Mouse (Mus musculus) adipocyte (in vitro differentiated cells): ENCODE results near the gene Dbi.

Source experiments
- DNase-seq: peaks from one replicate; pipeline ENCODE4 v3.0.0-alpha.2; 2016; ENCODE audit warnings: low spot score

Dbi gene

DNA sequence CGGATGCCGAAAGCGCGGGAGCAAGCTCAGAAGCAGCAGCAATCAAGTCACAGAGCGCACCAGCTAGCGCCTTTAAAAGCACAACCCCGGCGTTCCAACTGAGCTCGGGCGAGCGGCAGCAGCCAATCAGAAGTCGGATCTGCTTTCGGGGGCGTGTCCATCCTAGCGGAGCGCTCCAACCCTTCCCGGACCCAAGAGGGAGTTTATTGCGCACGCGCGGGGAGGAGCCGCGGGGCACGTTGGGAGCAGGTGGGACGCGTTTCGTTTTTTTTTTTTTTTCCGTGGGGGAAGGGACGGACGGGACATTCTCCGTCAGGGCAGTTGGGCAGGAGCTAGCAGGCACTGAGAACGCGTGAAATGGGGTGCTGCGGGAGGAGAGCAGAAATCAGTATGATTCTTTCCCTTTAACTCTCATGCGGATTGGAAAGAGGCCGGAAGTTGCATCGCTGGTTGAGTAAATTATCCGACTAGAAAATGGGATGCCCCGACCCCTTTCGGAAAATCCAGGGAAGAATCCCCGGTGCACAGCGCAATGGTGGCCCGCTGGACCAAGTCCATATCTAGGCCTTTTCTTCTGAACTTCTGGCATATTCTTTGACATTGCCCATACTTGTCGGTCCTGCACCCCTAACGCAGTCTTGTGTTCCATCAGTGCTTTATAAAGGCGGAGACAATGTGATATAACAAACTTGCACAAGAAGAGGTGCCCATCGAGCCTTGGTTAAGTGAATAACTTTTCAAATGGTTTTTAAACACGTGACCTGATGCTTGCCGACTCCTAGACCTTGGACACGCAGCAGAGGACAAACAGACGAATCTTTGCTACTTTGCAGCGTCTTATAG, at the start of gene Dbi, which contains the start of gene 3110009E18Rik:
Gene Dbi, minus strand, starts transcription at position 110 of the 843 bp plus-strand sequence.
Gene 3110009E18Rik, plus strand, starts transcription at position 219 of the 843 bp plus-strand sequence.
- DNase-seq, result peak; percentile 99

DNA sequence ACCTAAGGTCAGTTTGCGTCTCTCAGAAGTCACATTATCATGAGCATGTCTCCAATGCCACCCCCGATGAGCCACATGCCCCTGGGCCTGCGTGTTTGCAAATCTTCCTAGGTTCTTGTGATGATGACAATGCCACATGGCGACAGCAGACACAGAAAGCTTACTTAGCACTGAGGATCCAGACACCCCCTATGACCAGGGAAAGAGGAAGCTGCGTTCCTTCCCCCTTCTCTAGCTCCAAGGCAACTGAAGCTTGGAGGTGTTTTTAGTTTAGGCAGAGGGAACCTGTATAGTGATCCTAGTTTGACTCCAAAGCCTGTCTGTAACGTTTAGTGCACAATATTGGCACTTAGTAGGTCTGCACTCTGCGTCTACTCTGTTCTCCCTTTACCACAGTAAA, 49.4 kb upstream of the Dbi start:
- DNase-seq, result no peak

DNA sequence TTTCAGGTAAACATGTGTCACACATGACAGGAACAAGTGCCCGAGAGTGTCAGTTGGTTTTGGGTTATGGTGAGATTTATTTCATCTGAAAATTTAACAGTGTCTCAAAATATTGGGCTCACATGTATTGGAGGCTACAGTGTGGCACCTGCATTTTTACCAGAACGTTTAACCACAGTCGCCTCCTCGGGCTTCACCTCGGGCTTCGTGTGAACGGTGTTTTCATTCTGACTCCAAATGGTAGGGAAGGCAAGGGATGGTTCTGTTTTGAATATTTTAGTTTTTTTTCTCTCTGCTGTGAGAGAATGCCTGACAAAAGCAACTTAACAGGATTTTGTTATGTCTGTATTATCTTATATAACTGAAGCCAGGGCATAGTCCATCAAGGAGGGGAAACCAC, 47.8 kb upstream of the Dbi start:
- DNase-seq, result no peak

DNA sequence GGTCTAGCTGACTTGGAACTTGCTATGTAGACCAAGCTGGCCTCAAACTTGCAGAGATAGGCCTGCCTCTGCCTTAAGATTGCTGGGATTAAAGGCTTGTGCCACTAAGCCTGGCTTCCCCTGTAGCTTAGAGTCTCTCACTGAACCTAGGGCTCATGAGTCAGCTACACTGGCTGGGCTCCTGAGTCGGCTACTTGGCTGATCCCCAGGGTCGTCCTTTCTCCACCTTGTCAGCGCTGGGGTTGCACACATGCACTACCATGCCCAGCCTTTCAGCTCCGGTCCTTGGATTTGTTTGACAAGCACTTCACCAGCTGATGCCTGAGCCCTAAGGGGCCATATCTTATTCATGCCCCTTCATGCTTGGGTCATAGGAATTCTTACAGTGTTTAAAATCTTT, 47.1 kb upstream of the Dbi start:
- DNase-seq, result peak; percentile 9

DNA sequence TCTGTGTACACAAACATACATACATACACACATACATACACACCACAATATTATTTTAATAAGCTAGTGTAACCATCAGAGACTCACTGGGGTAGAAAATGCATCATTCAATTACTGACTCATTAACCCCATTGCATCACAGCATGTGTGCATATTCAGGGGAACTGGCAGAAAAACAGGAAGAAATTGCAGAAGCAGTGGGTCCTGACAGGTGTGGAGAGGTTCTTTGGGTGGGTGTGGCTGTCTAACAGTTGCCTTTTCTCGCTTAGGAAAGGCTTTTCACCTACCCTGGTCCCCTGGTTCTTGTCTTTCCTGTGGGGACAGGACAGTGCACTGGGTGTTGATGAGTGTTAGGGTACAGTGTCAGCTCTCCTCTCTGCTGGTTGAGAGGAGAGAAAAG, 41.7 kb upstream of the Dbi start:
- no peak for DNase-seq

DNA sequence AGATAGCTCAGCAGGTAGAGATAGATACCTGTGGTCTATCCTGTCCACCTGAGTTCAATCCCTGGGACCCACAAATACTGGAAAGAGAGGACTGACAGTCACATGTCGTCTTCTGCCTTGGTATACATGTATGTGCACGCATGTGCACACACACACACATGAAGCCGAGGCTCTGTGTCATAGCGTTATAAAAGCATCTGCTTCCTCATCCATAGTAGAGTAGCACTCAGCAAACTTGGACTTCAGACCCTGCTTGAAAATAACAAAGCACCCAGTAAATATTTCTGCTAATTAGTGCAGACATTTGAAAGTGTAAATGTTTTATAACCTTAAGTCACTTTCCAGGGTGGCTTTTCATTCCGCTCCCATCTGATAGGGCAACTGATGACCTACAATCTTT, 40.6 kb upstream of the Dbi start:
- DNase-seq, result no peak

DNA sequence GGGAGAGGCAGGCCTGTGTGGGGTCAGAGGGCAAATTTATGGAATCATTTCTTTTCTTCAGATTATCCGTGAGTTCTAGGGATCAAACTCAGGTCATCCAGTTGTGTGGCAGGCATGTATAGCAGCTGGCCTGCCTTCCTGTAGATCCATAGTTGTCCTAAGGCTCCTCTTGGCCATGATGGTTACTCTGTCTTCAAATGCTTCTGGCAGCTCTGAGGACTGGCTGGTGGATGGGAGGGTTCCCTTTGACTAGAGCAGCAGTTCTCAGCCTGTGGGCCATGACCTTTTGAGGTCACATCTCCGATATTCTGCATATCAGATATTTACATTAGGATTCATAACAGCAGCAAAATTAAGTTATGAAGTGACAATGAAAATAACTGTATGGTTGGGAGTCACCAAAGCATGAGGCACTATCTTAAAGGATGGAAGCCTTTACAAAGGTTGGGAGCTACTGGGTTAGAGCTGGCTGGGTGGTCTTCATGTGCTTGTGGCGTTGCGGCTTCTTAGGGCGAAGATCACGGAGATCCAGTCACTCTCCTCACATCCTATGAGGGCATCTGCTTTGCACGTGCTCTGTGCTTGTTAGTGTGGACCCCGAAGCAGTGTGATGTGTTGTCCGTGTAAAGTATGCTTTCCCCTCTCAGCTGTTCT, 37.7 kb upstream of the Dbi start:
- DNase-seq, result no peak

DNA sequence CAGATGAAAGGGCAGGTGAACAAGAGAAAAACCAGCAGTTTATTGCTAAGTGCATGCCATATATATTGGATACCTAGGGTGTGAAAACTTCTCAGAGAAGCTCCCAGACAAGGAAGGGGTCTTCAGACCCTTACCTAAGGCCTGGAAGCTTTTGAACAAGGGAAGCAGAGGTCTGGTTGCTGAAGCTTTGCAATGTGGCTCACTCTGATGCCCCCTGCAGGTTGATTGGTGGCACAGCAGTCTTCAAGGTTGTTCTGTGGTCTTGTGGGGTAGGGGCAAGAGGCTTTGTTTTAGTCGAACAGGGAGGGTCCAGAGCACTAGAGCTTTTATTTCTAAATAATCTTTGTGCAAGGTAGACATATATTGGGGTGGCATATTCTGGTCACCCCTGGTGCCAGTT, 34.4 kb upstream of the Dbi start:
- DNase-seq, result peak; percentile 40

DNA sequence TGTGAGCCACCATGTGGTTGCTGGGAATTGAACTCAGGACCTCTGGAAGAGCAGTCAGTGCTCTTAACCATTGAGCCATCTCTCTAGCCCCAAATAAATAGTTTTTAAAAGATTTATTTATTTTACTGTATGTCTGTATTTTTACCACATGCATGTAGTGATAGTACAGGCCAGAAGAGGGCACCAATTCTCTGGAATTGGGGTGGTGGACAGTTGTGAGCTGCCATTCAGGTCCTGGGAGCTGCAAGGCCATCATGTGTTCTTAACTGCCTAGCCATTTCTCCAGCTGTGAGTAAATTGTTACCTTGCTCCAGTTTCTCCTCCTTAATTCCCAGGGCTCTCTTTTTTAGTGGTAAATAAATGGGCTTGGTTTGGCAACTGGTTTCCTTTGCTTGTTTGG, 33.4 kb upstream of the Dbi start:
- DNase-seq, result peak; percentile 67

DNA sequence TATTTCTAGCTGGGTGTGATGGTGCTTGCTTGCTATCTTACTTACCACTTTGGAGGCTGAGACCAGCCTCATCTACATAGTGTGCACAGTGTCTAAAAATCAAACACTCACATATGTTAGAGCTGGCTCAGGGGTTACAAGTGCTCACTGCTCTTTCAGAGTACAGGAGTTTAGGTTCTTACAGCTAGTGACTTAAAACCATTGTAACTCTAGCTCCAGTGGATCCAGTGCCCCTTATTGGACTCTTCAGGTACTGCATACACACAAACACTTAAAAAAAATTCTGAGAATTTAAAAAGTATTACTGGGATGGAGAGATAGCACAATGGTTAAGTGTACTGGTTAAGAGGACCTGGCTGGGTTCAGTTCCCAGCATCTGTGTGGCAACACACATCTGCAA, 26.1 kb upstream of the Dbi start:
- peak; percentile 43 for DNase-seq

DNA sequence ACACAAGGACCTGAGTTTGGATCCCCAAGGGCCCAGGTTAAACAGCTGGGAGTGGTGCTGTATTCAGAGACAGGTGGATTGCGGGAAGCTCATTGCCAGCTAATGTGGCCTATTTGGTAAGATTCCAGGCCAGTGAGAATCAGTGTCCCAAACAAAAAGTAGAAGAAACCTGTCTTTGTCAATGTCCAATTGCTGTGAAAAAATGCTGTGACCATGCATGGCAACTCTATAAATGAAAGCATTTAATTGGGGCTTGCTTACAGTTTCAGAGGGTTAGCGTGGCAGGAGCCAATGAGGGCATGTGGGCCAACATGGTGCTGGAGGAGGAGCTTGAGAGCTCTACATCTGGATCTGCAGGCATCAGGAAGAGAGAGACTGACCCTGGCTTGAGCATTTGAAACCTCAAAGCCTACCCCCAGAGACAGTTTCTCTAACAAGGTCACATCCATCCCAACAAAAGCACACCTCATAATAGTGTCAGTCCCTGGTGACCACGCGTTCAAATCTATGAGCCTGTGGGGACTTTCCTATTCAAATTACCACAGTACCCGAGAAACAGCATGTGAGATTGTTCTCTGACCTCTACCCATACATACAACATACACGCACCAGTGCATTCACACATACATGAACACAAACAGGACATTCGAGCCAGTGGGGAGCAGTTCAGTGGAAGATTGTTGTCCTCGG, 24.8 kb upstream of the Dbi start:
- no peak for DNase-seq

DNA sequence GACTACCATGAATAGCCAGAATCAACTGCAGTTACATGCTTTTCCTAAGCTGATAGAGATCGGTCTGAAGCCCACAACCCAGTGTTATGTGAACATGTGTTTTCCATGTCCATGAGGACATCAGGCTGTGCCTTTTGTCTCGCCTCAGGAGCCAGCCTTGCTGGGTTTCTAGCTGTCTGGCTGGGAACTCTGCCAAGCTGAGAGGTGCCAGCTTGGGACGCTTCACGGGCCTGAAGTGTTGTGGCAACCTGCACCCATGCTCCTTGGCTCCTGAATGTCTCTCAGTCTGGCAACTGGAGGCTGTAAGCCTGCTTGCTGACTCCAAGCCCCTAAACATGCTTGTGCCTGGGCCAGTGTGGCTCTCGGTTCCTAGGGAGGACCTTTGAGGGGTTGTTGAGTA, 21.7 kb upstream of the Dbi start:
- peak; percentile 72 for DNase-seq

DNA sequence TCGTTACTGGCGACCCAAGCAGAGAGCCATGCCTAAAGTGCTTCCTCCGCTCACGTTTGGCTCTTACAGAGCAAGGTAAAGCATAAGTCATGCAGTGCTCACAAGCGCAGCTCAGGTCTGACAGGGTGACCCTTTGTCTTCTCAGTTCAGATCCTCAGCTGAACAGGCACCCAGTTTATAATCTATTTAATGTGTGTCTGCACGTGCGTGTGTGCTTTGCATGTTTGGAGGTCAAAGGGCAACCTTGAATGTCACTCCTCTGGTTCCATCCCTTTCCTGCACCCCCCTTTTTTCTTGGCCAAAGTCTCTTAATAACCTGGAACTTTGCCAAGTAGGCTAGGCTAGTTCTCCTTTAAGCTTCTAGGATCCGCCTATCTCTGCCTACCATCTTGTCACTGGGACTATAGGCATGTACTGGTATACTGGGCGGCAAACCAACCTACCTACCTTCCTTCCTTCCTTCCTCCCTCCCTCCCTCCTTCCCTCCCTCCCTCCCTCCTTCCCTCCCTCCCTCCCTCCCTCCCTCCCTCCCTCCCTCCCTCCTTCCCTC, 19.3 kb upstream of the Dbi start:
- no peak for DNase-seq

DNA sequence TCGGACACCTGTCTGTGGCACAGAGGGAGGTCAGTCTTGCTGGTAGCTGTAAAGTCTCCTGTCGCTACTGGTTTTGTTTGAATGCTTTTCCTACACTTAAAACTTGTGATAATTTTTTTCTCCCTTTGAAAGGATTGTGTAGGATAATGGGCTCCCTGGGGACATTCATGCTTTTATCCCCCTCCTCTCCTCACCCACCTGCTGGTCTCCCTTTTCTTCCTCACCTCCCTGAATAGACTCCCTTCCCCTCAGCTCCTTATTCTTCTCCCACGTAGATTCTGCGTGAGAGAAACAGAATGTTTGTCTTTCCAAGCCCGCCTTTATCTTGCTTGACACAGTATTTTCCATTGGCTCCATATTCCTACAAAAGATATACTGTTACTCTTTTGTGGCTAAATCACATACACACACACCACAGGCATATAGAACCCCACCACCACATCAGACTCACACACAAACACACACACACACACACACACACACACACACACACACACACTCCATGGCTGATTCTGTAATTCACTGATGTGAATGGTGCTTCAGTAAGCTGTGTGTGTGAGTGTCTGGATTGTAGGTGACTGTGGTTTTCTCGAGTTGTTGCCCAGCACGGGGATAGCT, 18.2 kb upstream of the Dbi start:
- DNase-seq, result no peak

DNA sequence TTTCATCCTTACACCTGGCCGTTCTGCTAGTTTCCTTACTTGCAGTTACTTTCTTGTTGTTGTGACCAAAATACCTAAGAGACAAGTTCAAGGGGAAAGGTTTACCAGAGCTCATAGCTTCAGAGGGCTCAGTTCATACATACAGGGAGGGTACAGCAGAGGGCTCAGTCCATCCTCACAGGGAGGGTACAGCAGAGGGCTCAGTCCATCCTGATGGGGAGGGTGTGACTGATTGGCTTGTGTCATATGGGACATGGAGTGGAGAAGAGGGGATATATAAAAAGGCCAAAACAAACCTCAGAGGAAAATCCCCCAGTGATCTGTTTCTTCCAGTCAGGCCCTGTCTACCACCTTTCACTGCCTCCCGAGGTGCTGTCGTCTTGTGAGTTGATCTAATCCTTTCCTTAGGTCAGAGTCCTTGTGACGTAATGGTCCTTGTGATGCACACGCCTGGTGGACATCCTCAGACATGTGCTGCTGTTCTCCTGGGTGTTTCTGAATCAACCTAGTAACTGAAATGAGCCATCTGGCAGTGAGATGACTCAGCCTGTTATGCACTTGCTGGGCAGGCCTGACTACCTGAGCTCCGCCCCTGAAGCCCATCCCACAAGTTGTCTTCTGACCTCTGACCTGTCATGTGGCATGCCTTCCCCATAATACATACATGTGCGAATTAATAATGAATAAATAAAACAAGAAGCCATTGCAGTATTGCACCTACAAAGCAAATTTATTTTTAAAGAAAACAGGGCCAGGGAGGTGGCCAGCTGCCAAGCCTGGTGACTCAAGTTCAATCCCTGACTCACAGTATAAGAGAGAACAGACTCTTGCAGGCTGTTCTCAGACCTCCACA, 15.3 kb upstream of the Dbi start:
- DNase-seq, result peak; percentile 53

DNA sequence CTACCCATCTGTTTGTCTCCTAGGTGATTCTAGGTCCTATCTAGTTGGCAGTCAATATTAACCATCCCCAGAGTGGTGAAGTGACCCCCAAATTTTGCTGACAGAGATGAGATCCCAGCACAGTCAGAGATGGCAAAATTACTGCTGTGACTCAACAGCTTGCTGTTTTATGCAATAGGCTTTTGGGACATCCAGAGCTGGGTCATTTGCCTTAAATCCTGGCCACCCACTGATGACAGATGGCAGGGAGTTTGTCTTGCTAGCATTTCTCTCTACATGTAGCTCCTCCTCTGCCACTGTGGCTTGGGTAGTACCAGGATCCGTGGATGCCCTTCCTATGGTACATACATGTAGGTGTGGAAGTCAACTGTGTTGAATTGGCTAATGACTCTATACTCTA, 11.5 kb upstream of the Dbi start:
- no peak for DNase-seq

DNA sequence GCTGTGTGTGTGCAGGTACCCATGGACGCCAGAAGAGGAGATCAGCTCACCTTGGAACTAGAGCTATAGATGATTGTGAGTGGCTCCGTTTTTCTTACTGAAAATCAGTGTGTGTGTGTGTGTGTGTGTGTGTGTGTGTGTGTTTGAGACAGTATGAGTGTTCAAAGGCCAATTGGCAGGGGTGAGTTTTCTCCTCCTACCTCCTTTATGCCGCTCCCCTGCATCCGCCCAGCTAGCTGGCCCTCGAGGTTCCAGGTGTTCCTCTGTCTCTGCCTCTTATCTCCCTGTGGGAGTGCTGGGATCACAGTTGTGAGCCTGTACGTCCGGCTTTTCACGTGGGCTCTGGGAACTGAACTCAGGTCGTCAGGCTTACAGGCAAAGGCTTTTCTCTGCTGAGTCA, 5.4 kb upstream of the Dbi start:
- DNase-seq, result no peak

DNA sequence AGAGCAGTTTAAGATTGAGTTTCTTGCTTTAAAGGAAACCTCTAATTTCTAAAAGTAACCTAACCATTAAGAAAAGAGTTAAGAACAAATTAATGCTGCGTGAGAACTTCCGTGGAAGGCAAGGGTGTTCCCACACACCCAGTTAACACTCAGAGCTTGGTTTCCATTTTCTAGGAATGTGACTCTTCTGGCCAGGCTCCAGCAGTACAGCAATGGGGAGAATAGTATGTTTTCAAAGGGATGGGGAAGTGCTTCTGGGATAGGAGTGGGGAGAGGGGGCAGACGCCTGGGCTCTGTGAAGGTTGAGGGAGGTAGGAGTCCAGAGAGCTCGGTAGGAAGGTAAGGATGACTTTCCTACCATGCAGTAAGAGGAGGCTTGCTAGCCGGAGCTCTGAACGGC, 4.6 kb upstream of the Dbi start:
- no peak for DNase-seq

DNA sequence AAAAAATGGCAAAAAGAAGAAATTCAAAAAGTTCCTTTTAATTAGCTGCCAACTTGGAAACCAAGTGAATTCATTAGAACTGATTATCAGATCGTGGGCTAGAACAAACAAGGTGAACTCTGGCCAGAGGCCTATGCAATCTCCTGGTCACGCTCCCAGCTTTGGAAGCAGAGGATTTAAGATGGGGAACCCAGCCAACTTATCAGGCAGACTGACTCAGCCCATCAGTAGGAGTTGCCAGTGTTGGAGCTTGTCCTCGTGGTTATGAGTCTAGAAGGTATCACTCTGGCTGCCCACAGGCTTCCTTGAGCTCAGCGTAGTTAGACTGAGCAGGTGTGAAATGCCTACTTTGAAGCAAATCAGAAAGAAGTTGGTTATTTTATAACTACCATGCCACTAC, 4.0 kb upstream of the Dbi start:
- DNase-seq, result peak; percentile 43

DNA sequence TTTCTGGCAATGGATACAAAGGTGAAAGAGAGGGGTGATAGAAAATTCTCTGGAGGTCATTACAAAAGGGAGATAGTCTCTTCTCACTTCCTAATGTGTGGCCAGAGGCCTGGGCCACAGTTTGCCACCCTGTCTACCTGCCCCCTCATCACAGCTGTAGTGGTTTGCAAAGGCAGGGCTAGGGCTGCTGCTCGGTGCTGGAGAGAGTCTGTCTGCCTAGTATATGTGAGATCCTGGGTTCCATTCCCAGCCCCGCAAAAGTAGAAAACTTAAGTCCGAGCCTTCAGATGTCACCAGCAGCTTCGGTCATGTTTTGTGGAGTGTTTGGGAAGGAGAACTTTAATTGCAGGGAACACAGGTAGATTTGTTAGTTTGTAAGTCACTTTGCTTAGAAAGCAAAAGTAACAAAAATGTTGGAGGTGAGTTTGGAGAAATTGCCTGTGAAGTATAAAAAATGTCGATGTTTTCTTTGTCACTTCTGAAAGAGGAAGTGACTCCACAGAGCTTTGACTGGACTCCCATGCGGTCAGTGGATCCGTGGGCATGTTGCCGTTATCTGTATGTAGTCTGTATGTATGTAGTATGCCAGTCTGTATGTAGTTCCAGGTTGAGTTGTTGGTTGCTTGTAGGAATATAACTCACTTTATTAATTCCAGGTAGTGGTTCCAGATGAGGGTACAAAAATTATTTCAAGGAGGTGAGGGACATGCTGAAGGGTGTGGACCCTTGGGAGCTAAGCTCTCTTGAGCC, 1.9 kb upstream of the Dbi start:
- no peak for DNase-seq
